Mouse (Mus musculus) adrenal gland, postnatal 10 days (tissue): Measurements from ENCODE around the gene Fam189b. TPM values are rescaled to one million over a fixed set of nuclear protein-coding genes. Genes with fewer than 3 reads are reported as not detected.

ENCODE experiments used
- DNase-seq: peaks from one replicate; pipeline ENCODE4 v3.0.0; 2021; ENCODE audit warnings: mixed read lengths
- total RNA-seq, 2 experiments: library from RNA; stranded (reverse); gene quantifications; 2 replicates each; pipeline ENCODE4 v1.2.3; 2021

The Fam189b gene
- total RNA-seq, 2 experiments from 2014 or later: 16.2 to 24.8 TPM

DNA sequence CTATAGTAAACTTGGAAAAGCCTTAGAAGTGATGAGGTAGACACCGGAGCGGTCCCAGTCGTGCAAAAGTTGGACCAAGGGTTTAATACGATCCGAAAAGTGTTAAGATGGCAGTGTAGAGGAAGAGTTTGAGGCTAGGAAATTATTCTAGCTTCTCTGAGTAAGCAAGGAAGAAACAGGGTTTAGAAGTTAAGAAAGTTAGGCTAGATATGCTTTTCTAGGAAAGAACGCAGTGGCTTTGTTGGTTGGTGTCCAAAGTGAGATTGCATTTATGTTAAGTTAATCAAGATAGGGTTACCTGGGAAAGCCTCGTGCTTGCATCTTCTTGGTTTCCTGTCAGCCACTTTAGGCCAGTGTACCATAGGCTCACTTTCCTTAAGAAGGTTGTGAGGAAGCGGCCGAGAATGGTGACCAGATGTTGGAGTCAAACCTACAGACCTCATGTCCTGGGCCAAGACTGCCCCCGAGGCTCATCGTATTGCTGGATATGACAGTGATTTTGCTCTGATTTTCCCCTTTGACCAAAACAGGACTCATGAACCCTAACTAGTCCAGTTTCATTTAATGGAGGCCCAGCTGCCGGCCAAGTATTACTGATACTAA, 17.6 kb upstream of the Fam189b start:
- no peak for DNase-seq

GRCm38 (mm10) chr3:89166945-89167344, 16.0 kb upstream of the Fam189b start:
- no peak for DNase-seq

- no peak for DNase-seq
These were observed 8.1 kb upstream of the Fam189b start for GRCm38 (mm10) chr3:89174844-89175243.

DNA sequence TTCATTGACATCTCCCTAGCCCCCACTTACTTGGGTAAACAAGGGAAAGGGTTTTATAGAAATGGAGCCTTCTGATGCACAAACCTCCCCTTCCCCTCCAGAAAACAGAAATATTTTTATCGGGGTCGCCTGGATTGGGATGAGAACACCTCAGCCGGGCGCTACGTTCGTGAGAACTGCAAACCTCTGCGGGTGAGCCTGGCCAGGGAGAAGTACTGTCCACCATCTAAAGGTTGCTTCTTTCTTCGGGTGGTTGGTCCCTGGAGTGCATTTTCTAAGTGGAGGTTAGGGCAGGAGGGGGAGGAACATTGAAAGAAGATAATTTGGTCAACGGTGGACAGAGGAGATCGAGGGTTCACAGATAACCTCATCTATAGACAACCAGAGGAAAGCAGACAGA, 7.4 kb upstream of the Fam189b start:
- no peak for DNase-seq

DNA sequence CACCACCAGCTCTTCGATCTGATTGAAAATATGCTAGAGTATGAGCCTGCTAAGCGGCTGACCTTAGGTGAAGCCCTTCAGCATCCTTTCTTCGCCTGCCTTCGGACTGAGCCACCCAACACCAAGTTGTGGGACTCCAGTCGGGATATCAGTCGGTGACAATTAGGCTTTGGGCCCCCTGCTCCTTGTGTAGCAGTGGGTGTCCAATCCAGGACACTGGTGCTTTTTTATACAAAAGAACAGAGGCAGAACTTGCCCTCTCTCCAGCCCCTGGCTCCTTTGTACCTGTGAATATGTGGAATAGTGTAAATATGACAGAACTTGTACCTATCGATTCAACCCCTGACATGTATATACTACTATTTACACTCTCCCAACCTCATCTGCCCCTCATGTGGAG, 6.5 kb upstream of the Fam189b start:
- no peak for DNase-seq

DNA sequence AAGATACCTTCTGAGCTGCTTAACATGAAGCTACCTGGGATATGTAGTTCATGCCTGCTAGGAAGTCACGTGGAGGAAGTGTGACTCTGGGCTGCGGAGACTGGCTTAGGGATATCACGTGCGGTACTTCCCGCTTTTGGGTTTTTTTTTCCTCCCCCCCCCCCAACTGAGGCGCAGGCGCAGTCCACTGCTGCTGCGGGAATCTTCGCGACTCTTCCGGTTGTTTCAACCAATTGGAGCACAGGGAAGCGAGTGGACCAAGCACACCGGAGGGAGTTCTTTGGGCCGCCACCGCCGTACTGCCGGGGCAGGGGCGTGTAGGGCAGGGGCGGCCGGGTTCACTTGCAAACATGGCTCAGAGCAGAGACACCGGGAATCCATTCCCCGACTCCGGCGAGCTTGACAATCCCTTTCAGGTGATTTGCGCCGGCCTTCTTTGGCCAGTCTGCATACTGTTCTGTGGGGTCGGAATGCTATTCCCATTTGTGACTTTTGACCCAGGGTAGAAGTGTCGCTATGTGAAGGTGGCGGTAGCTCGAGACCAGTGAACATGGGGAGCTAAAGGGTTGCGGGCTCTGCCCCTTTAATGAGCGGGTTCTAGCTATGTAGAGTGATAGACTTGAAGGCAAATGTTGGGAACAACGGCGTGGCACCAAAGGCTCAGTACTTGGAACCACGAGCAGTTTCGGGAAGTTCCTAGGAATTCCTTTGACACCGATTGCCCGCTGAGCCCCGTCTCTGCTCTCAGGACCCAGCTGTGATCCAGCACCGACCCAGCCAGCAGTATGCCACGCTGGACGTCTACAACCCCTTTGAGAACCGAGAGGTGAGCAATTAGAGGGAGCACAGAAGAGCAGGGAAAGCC, 5.5 kb upstream of the Fam189b start, which contains the start of gene Scamp3:
Scamp3 (plus strand) TSS at position 232 of the 865 bp plus-strand sequence.
- peak; percentile 90 for DNase-seq

DNA sequence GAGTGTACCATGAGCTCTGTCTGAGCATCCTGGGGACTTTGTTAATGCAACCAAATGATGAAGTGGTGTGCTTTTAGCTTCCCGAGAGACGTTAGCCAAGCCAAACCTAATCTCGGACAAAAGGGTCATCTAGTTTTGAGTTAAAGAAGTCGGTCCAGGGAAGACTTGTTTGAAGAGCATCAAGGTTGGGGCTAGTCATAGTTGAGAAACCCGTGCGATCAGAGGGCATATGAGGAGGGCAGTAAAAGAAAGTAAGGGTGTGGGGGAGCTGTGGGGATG, 4.9 kb upstream of the Fam189b start:
- no peak for DNase-seq

DNA sequence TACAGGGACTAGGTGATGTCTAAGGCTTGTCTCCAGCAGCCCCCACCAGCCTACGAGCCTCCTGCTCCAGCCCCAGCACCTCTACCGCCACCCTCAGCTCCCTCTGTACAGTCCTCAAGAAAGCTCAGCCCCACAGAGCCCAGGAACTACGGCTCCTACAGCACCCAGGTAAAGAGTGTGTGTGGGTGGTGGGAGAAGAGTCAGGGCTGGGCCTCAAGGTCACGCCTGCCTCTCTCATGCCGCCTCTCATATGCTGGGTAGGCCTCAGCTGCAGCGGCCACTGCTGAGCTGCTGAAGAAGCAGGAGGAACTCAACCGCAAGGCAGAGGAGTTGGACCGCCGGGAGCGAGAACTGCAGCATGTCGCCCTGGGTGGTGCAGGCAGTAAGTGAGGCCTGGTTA, 3.9 kb upstream of the Fam189b start:
- no peak for DNase-seq

GRCm38 (mm10) chr3:89181749-89182500, 1.0 kb upstream of the Fam189b start:
- no peak for DNase-seq

- no peak for DNase-seq
These were observed 349 bp upstream of the Fam189b start for GRCm38 (mm10) chr3:89182531-89183057.

DNA sequence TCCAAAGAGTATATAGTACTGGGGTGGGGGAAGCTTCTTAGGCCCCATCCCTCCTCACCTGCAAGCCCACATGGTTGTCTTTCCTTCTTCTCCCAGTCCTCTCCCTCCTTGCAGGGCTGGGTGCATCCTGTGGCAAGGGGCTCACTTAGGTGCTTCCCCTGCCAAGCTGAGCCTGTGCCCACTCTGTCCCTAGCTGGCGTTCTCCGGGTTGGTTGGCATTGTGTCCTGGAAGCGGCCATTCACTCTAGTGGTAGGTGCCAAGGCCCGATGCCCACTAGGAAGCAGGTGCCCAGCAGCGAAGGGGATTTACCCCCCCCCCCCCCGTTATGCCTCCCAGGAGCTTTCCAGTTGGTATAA, 994 bp downstream of the Fam189b start:
- DNase-seq: no peak

- no peak for DNase-seq
These were observed 4.3 kb downstream of the Fam189b start for GRCm38 (mm10) chr3:89187197-89187596.

- no peak for DNase-seq
These were observed 4.9 kb downstream of the Fam189b start for GRCm38 (mm10) chr3:89187690-89188477.

DNA sequence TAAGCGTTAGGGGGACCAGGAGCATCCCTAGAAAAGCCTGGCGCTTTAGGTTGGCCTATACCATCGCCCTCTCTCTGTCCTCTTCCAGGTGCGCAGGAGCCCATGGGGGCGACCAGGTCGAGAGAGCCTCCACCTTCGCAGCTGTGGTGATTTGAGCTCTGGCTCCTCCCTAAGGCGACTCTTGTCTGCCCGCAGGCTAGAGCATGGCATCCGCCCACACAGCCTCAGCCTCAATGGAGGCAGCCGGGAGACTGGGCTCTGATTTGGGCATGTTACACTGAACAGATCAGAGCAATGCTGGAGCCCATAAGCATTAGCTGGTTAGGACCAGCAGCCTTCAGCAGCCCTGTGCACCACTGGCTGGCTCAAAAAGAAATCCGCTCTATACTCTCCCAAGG, 5.5 kb downstream of the Fam189b start:
- DNase-seq: no peak

DNA sequence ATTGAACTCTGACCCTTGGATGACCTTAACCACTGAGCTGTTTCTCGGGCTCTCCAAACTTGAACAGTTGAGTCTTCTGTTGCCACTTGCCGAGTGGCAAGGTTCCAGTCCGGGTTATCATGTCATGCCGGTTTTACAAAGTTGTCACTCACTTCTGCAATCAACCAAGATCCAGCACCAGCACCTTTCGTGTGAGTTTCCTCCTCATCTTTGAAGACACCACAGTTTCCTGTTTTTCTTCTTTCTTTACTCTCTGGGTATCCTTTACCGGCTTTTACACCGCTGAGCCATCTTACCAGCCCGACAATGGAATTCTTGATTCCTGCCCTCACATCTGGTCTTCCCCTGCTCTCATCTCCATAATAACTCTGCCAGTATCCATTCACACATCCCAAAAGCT, 7.5 kb downstream of the Fam189b start:
- DNase-seq: no peak

- DNase-seq: no peak
These were observed 10.4 kb downstream of the Fam189b start for GRCm38 (mm10) chr3:89193351-89193750.

GRCm38 (mm10) chr3:89193853-89194252, 10.9 kb downstream of the Fam189b start:
- DNase-seq: no peak

- peak; percentile 94 for DNase-seq
These were observed 13.3 kb downstream of the Fam189b start for GRCm38 (mm10) chr3:89195979-89196877.

GRCm38 (mm10) chr3:89199839-89200238, 16.9 kb downstream of the Fam189b start:
- DNase-seq: no peak

GRCm38 (mm10) chr3:89202253-89203141, 19.6 kb downstream of the Fam189b start, which contains the start of gene Gba:
TSS of gene Gba (plus strand) at chr3:89202928.
- DNase-seq: peak; percentile 90
